Mouse (Mus musculus) erythroblast, embryonic 14.5 days (primary cell): ENCODE data around the gene Ppp2ca. TPM values are rescaled to one million over a fixed set of nuclear protein-coding genes. Genes with fewer than 3 reads are reported as not detected.

Source experiments
- H3K27me3 ChIP-seq: 2 replicates; pipeline ENCODE4 v1.6.1; 2012; ENCODE audit warnings: inconsistent platforms; ENCODE audit not compliant: control insufficient read depth
- H3K36me3 ChIP-seq: 2 replicates; pipeline ENCODE4 v1.6.1; 2012; ENCODE audit warnings: mild to moderate bottlenecking, inconsistent platforms; ENCODE audit not compliant: control insufficient read depth
- H3K4me1 ChIP-seq: 2 replicates; pipeline ENCODE4 v1.6.1; 2012; ENCODE audit warnings: inconsistent platforms; ENCODE audit not compliant: control insufficient read depth
- H3K4me3 ChIP-seq: replicated peaks from 2 replicates; pipeline ENCODE3; 2012; ENCODE audit warnings: moderate library complexity, mild to moderate bottlenecking, inconsistent platforms
- H3K9me3 ChIP-seq: 2 replicates; pipeline ENCODE4 v1.6.1; 2012; ENCODE audit warnings: low read length, inconsistent platforms, mixed read lengths; ENCODE audit not compliant: control insufficient read depth
- GATA1 ChIP-seq: IDR thresholded peaks from 2 replicates; pipeline ENCODE4 v1.6.1; 2012; ENCODE audit warnings: low read length, inconsistent platforms, mixed read lengths
- TAL1 ChIP-seq: IDR thresholded peaks from 3 replicates; pipeline ENCODE4 v1.6.1; 2012; ENCODE audit warnings: low read length, inconsistent platforms, mixed read lengths
- polyA plus RNA-seq: library from polyadenylated mRNA; stranded (reverse); fragments of >175 nt; gene quantifications from 2 replicates; pipeline ENCODE4 v1.2.3, GENCODE M21; 2012

Gene Ppp2ca
- 0.82 and 1.1 TPM in 2 replicates for polyA plus RNA-seq

DNA sequence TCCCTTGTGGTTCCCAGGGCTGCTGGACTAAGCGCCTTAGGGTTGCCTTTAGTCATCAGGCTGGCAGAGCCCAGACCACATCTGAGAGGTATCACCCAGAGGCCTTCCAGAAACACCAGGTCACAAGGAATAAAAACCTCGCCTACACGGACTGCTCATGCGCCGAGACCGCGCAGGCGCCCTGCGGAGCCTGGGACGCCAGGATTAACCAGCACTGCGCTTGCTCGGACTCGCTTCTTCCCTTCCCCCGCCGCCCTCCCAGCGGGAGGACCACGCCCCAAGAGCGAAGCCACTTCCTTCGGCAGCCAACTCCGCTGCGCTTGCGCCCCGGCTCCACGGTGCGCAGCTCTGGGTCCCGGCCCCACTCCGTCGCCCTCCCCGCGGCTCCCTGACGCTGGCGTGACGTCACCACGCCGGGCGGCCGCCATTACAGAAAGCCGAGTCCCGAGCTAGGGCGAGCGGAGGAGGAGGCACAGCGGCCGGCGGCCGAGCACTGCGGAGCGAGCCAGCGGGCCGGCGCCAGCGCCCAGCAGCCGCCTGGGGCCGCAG, at the start of gene Ppp2ca:
Gene Ppp2ca, plus strand, starts transcription at position 284 of the 549 bp plus-strand sequence.
- H3K36me3 ChIP-seq, result peaks cover 28% of the 10 kb centered on the region
- H3K4me3 ChIP-seq, result peak within 1 kb of the TSS; percentile 100
- TF ChIP-seq GATA1 (no peak), TAL1 (no peak)
- no peaks in the 10 kb centered on the region for H3K9me3 ChIP-seq
- peaks cover 50% of the 10 kb centered on the region for H3K4me1 ChIP-seq
- H3K27me3 ChIP-seq, result no peaks in the 10 kb centered on the region

DNA sequence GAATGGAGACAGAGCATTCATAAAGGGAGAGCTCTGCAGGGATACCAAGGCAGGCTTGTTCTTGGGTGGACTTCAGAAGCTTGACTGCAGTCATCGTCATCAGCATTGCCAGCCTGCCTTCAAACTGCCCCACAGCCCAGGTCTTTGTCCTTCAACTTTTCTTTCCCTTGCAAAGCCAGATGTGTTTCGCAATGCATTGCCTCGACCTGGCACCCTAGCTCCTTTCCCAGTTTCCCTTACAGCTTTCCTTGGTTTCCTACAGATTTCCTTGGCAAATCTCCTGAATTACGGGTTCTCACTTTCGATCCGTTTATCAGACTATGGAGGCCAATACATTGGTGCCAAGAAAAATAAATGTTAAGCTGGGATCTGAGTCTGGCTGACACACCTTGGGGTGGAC, 45.1 kb upstream of the Ppp2ca start:
- TF ChIP-seq GATA1 (no peak), TAL1 (no peak)
- Histone ChIP-seq H3K4me3 (no peak overlapping the region), H3K9me3 (no peaks in the 10 kb centered on the region), H3K36me3 (no peaks in the 10 kb centered on the region), H3K4me1 (no peaks in the 10 kb centered on the region), H3K27me3 (no peaks in the 10 kb centered on the region)

DNA sequence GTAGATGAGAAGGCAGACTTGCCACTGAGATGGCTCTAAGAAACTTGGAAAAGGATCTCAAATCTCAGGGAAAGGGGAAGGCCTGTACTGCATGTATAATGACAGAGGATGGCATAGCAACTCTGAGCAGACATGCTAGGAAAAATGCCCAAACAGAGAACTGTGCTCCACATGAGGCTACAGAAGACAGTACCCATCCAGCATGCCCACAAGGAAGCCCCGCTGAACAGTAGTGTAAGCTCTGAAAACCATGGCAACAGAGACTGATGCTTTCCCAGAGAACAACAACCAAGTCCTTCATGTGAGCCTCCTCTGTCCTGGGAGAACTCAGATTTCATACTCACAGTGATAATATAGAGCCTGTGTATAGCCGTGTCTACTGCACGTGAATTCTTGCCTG, 43.8 kb upstream of the Ppp2ca start:
- TF ChIP-seq TAL1 (no peak), GATA1 (no peak)
- Histone ChIP-seq H3K9me3 (no peaks in the 10 kb centered on the region), H3K4me3 (no peak overlapping the region), H3K36me3 (no peaks in the 10 kb centered on the region), H3K4me1 (no peaks in the 10 kb centered on the region), H3K27me3 (no peaks in the 10 kb centered on the region)

DNA sequence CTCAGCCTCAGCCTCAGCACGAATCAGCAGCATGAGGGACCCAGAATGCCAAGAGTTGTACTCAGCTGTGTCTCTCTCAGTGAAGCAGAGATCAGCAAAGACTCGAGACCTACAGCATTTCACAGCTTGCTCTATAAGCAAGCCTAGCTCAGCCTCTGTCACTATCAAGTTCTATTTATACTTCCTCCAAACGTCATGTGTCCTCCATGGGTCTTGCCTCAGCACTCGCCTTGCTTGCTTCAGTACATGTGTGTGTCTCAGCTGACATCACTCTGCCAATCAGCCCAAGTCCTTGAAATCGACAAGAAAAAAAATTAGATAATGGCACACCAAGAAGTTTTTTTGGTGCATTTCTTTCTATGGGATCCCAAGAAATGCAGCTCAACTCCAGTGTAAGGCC, 42.3 kb upstream of the Ppp2ca start:
- Histone ChIP-seq H3K9me3 (no peaks in the 10 kb centered on the region), H3K4me3 (no peak overlapping the region), H3K4me1 (no peaks in the 10 kb centered on the region), H3K36me3 (no peaks in the 10 kb centered on the region), H3K27me3 (no peaks in the 10 kb centered on the region)
- TF ChIP-seq TAL1 (no peak), GATA1 (no peak)

DNA sequence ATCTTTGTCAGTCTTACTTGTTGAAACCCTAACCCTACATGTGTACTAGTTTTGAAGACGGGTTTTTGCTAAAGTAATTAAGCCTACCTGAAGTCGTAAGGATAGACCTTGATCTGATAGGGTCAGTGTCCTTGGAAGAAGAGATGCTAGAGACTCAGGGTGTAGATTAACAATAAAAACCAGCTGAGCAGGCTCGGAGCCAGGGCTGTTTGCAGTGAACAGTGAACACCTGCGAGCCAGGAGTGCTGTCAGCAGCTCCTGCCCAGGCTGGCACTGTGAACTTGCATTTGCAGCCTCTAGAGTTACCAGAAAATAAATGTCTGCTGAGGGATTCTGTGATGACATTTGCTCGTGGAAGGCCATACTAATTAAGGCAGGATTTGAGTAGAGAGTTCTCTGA, 39.5 kb upstream of the Ppp2ca start:
- TF ChIP-seq GATA1 (no peak), TAL1 (no peak)
- H3K36me3 ChIP-seq, result no peaks in the 10 kb centered on the region

DNA sequence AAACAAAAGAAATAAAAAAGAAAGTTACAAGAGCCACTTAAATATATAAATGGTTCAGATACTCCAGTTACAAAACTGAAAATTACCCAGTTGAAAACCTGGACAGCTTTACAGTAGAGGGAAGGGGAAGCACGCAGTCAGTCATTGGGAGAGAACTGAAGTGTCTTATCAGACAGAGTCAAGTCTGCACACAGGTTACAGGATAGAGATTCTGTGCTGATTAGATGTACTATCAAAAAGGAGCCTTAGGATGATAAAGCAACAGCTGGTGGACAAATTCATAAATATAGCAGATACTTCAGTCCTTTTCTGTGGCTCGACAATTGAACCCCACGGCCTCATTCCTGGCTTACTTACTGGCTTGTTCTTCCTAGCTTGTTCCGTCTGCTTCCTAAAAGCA, 38.2 kb upstream of the Ppp2ca start:
- TF ChIP-seq TAL1 (no peak), GATA1 (no peak)
- Histone ChIP-seq H3K9me3 (no peaks in the 10 kb centered on the region), H3K36me3 (no peaks in the 10 kb centered on the region), H3K4me1 (no peaks in the 10 kb centered on the region), H3K27me3 (no peaks in the 10 kb centered on the region), H3K4me3 (no peak overlapping the region)

More for the DNA sequence above, 39.5 kb upstream of the Ppp2ca start:
- Histone ChIP-seq H3K9me3 (no peaks in the 10 kb centered on the region), H3K27me3 (no peaks in the 10 kb centered on the region), H3K4me1 (no peaks in the 10 kb centered on the region), H3K4me3 (no peak overlapping the region)

DNA sequence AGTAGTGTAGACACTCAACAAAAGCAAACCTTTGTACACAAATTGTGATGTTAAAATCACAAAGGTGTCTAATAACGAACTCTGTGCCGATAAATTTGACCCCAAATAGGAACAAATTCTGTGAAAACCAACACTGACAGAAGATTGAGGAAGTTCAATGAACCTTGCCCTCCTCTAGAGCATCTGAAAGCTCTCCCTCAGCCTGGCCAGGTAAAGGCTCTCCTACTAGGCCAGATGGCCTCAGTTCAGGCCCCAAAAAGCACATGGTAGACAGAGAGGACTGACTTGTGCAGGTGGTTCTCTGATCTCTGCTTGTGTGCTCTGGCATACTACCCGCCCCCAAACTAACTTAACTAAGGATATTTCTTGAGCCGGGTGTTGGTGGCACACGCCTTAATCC, 36.1 kb upstream of the Ppp2ca start:
- TF ChIP-seq GATA1, result no peak
- no peak for TF ChIP-seq TAL1
- Histone ChIP-seq H3K9me3 (no peaks in the 10 kb centered on the region), H3K36me3 (no peaks in the 10 kb centered on the region), H3K4me3 (no peak overlapping the region), H3K4me1 (peaks cover 2% of the 10 kb centered on the region), H3K27me3 (no peaks in the 10 kb centered on the region)

DNA sequence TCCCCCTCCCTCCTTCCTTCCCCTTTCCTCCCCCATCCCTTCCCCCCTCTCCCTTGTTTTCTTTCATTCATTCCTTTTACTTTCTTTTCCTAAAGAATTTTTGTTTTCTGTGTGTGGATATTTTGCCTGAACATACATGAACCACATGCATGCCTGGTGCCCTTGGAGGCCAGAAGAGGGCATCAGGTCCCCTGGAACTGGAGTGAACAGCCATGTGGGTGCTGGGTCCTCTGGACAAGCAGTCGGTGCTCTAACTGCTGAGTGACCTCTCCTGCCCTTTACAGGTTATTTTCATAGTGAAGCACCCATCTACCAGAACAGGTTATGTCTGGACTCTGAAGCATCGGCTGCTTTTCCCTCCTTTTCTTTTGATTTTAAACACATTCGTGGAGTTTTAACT, 34.1 kb upstream of the Ppp2ca start:
- TF ChIP-seq GATA1 (no peak), TAL1 (no peak)
- Histone ChIP-seq H3K4me3 (no peak overlapping the region), H3K36me3 (no peaks in the 10 kb centered on the region), H3K4me1 (peaks cover 2% of the 10 kb centered on the region), H3K27me3 (no peaks in the 10 kb centered on the region), H3K9me3 (no peaks in the 10 kb centered on the region)

DNA sequence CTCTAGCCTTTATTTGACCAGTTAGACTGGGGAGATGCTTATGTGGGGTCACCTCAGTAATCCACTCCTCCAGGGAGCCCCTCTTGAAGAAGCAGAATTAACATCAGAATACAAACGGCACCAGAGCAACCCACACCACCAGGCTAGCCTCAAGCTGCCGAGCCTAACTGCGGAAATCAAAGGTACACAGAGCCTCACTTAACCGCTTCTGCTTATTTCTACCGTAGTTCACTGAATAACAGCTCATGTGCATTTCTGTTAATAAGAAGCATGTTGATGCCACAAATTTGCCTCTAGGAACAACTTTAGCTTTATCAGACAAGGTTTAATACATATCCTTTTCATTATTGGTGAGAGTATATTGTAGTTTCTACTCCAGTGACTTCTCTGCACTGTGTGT, 32.6 kb upstream of the Ppp2ca start:
- Histone ChIP-seq H3K9me3 (no peaks in the 10 kb centered on the region), H3K36me3 (no peaks in the 10 kb centered on the region), H3K4me3 (no peak overlapping the region), H3K27me3 (no peaks in the 10 kb centered on the region), H3K4me1 (peaks cover 2% of the 10 kb centered on the region)
- TF ChIP-seq GATA1 (no peak), TAL1 (no peak)

DNA sequence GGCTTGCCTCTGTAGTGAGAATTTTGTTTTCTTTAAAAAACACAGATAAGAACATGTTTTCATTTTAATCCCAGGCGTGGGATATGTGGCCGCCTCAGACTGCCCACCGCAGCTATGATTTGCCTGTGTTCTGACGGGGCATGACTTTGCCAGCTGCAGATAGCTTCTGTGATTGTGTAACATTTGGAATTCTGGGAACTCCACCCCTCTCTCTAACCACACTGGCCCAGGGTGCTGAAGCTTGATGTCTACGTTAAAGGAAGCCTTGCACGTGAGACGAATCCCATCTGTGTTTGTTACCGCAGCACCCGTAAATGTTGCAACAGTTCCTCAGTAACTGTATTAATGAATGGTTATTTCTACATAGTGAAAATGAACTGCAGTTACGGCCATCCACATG, 26.7 kb upstream of the Ppp2ca start:
- H3K4me3 ChIP-seq, result no peak overlapping the region
- H3K27me3 ChIP-seq, result no peaks in the 10 kb centered on the region
- no peak for TF ChIP-seq GATA1
- no peak for TF ChIP-seq TAL1
- H3K9me3 ChIP-seq, result no peaks in the 10 kb centered on the region
- peaks cover 21% of the 10 kb centered on the region for H3K4me1 ChIP-seq
- no peaks in the 10 kb centered on the region for H3K36me3 ChIP-seq
